Mouse (Mus musculus): ENCODE data around the gene Slc18b1. TPM values are rescaled to one million over a fixed set of nuclear protein-coding genes. Genes with fewer than 3 reads are reported as not detected.

The Slc18b1 gene
- polyA plus RNA-seq, 1 experiment: 18.1 TPM

- Histone ChIP-seq H3K27me3 (ENCODE audit: control insufficient read depth, insufficient read depth, low read length) (no peaks in the 10 kb centered on the region), H3K4me3 (replicated peaks; ENCODE audit: insufficient read depth, low read depth, low read length) (no peak overlapping the region), H3K4me1 (ENCODE audit: control insufficient read depth, insufficient read depth, low read length) (no peaks in the 10 kb centered on the region; the same call in none of the 2 replicates), H3K27ac (ENCODE audit: insufficient read depth, low read length) (no peak overlapping the region)
- 21% methylated on average over 3 of the region's 3 CpGs for whole genome bisulfite sequencing
- no peak for DNase-seq
- TF ChIP-seq POLR2A (IDR thresholded peaks at IDR 0.05; ENCODE audit: borderline replicate concordance, insufficient read depth, low read length) (no peak), CTCF (IDR thresholded peaks at IDR 0.05; ENCODE audit: borderline replicate concordance, insufficient read depth, low read depth, low read length) (no peak)
Measured at GRCm38 (mm10) chr10:23797606-23798005, 820 bp downstream of the Slc18b1 start.

GRCm38 (mm10) chr10:23798142-23798541, 1.4 kb downstream of the Slc18b1 start:
- Histone ChIP-seq H3K27ac (ENCODE audit: insufficient read depth, low read length) (no peak overlapping the region), H3K4me1 (ENCODE audit: control insufficient read depth, insufficient read depth, low read length) (no peaks in the 10 kb centered on the region; the same call in none of the 2 replicates), H3K27me3 (ENCODE audit: control insufficient read depth, insufficient read depth, low read length) (no peaks in the 10 kb centered on the region), H3K4me3 (replicated peaks; ENCODE audit: insufficient read depth, low read depth, low read length) (no peak overlapping the region)
- TF ChIP-seq POLR2A (IDR thresholded peaks at IDR 0.05; ENCODE audit: borderline replicate concordance, insufficient read depth, low read length) (no peak), CTCF (IDR thresholded peaks at IDR 0.05; ENCODE audit: borderline replicate concordance, insufficient read depth, low read depth, low read length) (no peak)
- no peak for DNase-seq
- 61% methylated on average over 1 of the region's 1 CpGs for WGBS

GRCm38 (mm10) chr10:23799933-23800332, 3.1 kb downstream of the Slc18b1 start:
- H3K4me1 ChIP-seq (ENCODE audit: control insufficient read depth, insufficient read depth, low read length): no peaks in the 10 kb centered on the region; the same call in none of the 2 replicates
- DNase-seq: no peak
- no peaks in the 10 kb centered on the region for H3K27me3 ChIP-seq (ENCODE audit: control insufficient read depth, insufficient read depth, low read length)
- no peak overlapping the region for H3K4me3 ChIP-seq (replicated peaks; ENCODE audit: insufficient read depth, low read depth, low read length)
- no peak overlapping the region for H3K27ac ChIP-seq (ENCODE audit: insufficient read depth, low read length)
- WGBS: 45% methylated on average over 3 of the region's 3 CpGs
- TF ChIP-seq POLR2A (IDR thresholded peaks at IDR 0.05; ENCODE audit: borderline replicate concordance, insufficient read depth, low read length) (no peak), CTCF (IDR thresholded peaks at IDR 0.05; ENCODE audit: borderline replicate concordance, insufficient read depth, low read depth, low read length) (no peak)

- H3K4me3 ChIP-seq (replicated peaks; ENCODE audit: insufficient read depth, low read depth, low read length): no peak overlapping the region
- no peaks in the 10 kb centered on the region for H3K27me3 ChIP-seq (ENCODE audit: control insufficient read depth, insufficient read depth, low read length)
- no peak overlapping the region for H3K27ac ChIP-seq (ENCODE audit: insufficient read depth, low read length)
- H3K4me1 ChIP-seq (ENCODE audit: control insufficient read depth, insufficient read depth, low read length): no peaks in the 10 kb centered on the region; the same call in 1 of the 2 replicates
- no peak for TF ChIP-seq CTCF (IDR thresholded peaks at IDR 0.05; ENCODE audit: borderline replicate concordance, insufficient read depth, low read depth, low read length)
- no peak for TF ChIP-seq POLR2A (IDR thresholded peaks at IDR 0.05; ENCODE audit: borderline replicate concordance, insufficient read depth, low read length)
- WGBS: 60% methylated on average over 3 of the region's 3 CpGs
- no peak for DNase-seq
Measured at GRCm38 (mm10) chr10:23802911-23803310, 6.1 kb downstream of the Slc18b1 start.

- Histone ChIP-seq H3K4me1 (ENCODE audit: control insufficient read depth, insufficient read depth, low read length) (no peaks in the 10 kb centered on the region; the same call in 1 of the 2 replicates), H3K27ac (ENCODE audit: insufficient read depth, low read length) (no peak overlapping the region), H3K4me3 (replicated peaks; ENCODE audit: insufficient read depth, low read depth, low read length) (no peak overlapping the region), H3K27me3 (ENCODE audit: control insufficient read depth, insufficient read depth, low read length) (no peaks in the 10 kb centered on the region)
- no peak for DNase-seq
- TF ChIP-seq POLR2A (IDR thresholded peaks at IDR 0.05; ENCODE audit: borderline replicate concordance, insufficient read depth, low read length): no peak
- TF ChIP-seq CTCF (IDR thresholded peaks at IDR 0.05; ENCODE audit: borderline replicate concordance, insufficient read depth, low read depth, low read length): no peak
- WGBS: 54% methylated on average over 3 of the region's 3 CpGs
Measured at GRCm38 (mm10) chr10:23804665-23805064, 7.9 kb downstream of the Slc18b1 start.

GRCm38 (mm10) chr10:23806201-23806600, 9.4 kb downstream of the Slc18b1 start:
- no peak for DNase-seq
- WGBS: 48% methylated on average over 4 of the region's 4 CpGs
- no peak overlapping the region for H3K4me3 ChIP-seq (replicated peaks; ENCODE audit: insufficient read depth, low read depth, low read length)
- TF ChIP-seq CTCF (IDR thresholded peaks at IDR 0.05; ENCODE audit: borderline replicate concordance, insufficient read depth, low read depth, low read length) (no peak), POLR2A (IDR thresholded peaks at IDR 0.05; ENCODE audit: borderline replicate concordance, insufficient read depth, low read length) (no peak)
- H3K4me1 ChIP-seq (ENCODE audit: control insufficient read depth, insufficient read depth, low read length): no peaks in the 10 kb centered on the region; the same call in 1 of the 2 replicates
- H3K27ac ChIP-seq (ENCODE audit: insufficient read depth, low read length): no peak overlapping the region
- no peaks in the 10 kb centered on the region for H3K27me3 ChIP-seq (ENCODE audit: control insufficient read depth, insufficient read depth, low read length)

GRCm38 (mm10) chr10:23811635-23812437, 15.1 kb downstream of the Slc18b1 start:
- TF ChIP-seq POLR2A (IDR thresholded peaks at IDR 0.05; ENCODE audit: borderline replicate concordance, insufficient read depth, low read length) (no peak), CTCF (IDR thresholded peaks at IDR 0.05; ENCODE audit: borderline replicate concordance, insufficient read depth, low read depth, low read length) (peak; percentile 61; the same call in 1 of the 2 replicates)
- WGBS: 67% methylated on average over 8 of the region's 12 CpGs
- Histone ChIP-seq H3K4me1 (ENCODE audit: control insufficient read depth, insufficient read depth, low read length) (no peaks in the 10 kb centered on the region), H3K27ac (ENCODE audit: insufficient read depth, low read length) (no peak overlapping the region), H3K27me3 (ENCODE audit: control insufficient read depth, insufficient read depth, low read length) (no peaks in the 10 kb centered on the region), H3K4me3 (replicated peaks; ENCODE audit: insufficient read depth, low read depth, low read length) (no peak overlapping the region)
- DNase-seq: peak; percentile 32 to 64

GRCm38 (mm10) chr10:23812438-23812759, 15.6 kb downstream of the Slc18b1 start:
- no peak overlapping the region for H3K4me3 ChIP-seq (replicated peaks; ENCODE audit: insufficient read depth, low read depth, low read length)
- H3K4me1 ChIP-seq (ENCODE audit: control insufficient read depth, insufficient read depth, low read length): no peaks in the 10 kb centered on the region
- no peak overlapping the region for H3K27ac ChIP-seq (ENCODE audit: insufficient read depth, low read length)
- TF ChIP-seq POLR2A (IDR thresholded peaks at IDR 0.05; ENCODE audit: borderline replicate concordance, insufficient read depth, low read length) (no peak), CTCF (IDR thresholded peaks at IDR 0.05; ENCODE audit: borderline replicate concordance, insufficient read depth, low read depth, low read length) (no peak; the same call in 1 of the 2 replicates)
- no peaks in the 10 kb centered on the region for H3K27me3 ChIP-seq (ENCODE audit: control insufficient read depth, insufficient read depth, low read length)
- DNase-seq: no peak

Measured in cerebellum, adult 2 months (tissue).